Mouse (Mus musculus) midbrain, embryonic 14.5 days (tissue): ENCODE data around the gene Klhdc8a. TPM values are rescaled to one million over a fixed set of nuclear protein-coding genes. Genes with fewer than 3 reads are reported as not detected.

Experiments used
- ATAC-seq: fragments of 200-750 bp; cut with Nextera tagmentation; 2 replicates; pipeline ENCODE4 v1.8.0; 2017; ENCODE audit warnings: moderate number of reproducible peaks, moderate library complexity; ENCODE audit not compliant: low FRiP score, low TSS enrichment
- DNase-seq: peaks from one replicate; pipeline ENCODE4 v3.0.0-alpha.2; 2015
- H3K27ac ChIP-seq: fragments of 300-500 bp; sonication (generic); replicated peaks from 2 replicates; pipeline ENCODE4 v1.5.1; 2014; ENCODE audit warnings: mild to moderate bottlenecking, low read depth, low read length, moderate library complexity
- H3K27me3 ChIP-seq: fragments of 300-500 bp; sonication (generic); 2 replicates; pipeline ENCODE4 v1.6.1; 2014; ENCODE audit warnings: low read length, control low read depth, mixed read lengths; ENCODE audit not compliant: control insufficient read depth, insufficient read depth
- H3K36me3 ChIP-seq: fragments of 300-500 bp; sonication (generic); 2 replicates; pipeline ENCODE4 v1.6.1; 2014; ENCODE audit warnings: low read length, control low read depth; ENCODE audit not compliant: control insufficient read depth, insufficient read depth
- H3K4me1 ChIP-seq: fragments of 300-500 bp; sonication (generic); 2 replicates; pipeline ENCODE4 v1.6.1; 2014; ENCODE audit warnings: mild to moderate bottlenecking, antibody characterized with exemption, low read length, control low read depth; ENCODE audit not compliant: control insufficient read depth, insufficient read depth
- H3K4me2 ChIP-seq: fragments of 300-500 bp; sonication (generic); 2 replicates; pipeline ENCODE4 v1.6.1; 2014; ENCODE audit warnings: mild to moderate bottlenecking, low read length, moderate library complexity
- H3K4me3 ChIP-seq: fragments of 300-500 bp; sonication (generic); replicated peaks from 2 replicates; pipeline ENCODE4 v1.5.1; 2014; ENCODE audit warnings: low read depth, low read length
- H3K9ac ChIP-seq: fragments of 300-500 bp; sonication (generic); replicated peaks from 2 replicates; pipeline ENCODE4 v1.6.1; 2014; ENCODE audit warnings: mild to moderate bottlenecking, low read length, moderate library complexity
- H3K9me3 ChIP-seq: fragments of 300-500 bp; sonication (generic); 2 replicates; pipeline ENCODE4 v1.6.1; 2016; ENCODE audit warnings: low read length, control low read depth, mixed read lengths; ENCODE audit not compliant: control insufficient read depth
- WGBS: fragments of 180-500 bp; shearing (Covaris S2); extraction: QIAGEN DNeasy Blood & Tissue Kit; methylation state at CpG from one replicate; pipeline ENCODE4 v1.1.7; 2014; 5-methylcytosine and 5-hydroxymethylcytosine counted together
- polyA plus RNA-seq: library from polyadenylated mRNA; unstranded; fragments of >200 nt; fragmentation: Nextera tagmentation; extraction: Ambion mirVana; gene quantifications from 2 replicates; pipeline ENCODE4 v1.2.1, GENCODE M21; 2014

The Klhdc8a gene
- polyA plus RNA-seq, 1 experiment from 2014 or later = 10.1 TPM

DNA sequence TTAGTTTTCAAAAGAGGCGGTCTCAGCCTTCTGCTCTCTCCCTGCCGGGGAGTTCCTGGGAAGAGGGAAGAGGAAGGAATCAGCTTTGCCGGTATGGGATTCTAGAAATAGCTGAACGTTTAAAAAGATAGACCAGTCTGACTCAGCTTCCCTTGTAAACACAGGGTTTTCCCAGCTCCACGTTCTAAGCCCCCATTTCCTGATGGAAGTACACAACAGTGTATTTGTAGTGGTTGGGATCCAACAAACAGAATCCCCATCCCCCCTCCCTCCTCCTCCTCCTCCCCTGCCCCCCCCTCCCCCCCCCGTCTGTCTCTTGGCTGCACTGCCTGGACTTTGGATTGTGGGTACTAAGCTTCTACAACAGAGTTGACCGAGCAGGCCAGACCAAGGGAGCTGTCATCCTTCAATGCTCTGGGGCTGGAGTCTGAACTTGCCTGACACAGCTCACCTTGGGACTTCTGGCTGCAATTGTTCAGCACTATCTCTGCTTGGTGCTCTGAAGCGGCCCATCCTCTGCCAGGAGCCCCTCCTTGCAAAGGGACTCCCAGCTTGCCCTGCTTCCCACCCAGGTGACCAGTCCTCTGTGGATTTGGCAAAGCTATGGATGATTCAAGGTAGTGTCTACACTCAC is 39.7 kb downstream of the Klhdc8a start:
- WGBS = 41% methylated on average over 8 of the region's 8 CpGs
- Histone ChIP-seq H3K4me2 (no peak overlapping the region), H3K9ac (no peak overlapping the region)

DNA sequence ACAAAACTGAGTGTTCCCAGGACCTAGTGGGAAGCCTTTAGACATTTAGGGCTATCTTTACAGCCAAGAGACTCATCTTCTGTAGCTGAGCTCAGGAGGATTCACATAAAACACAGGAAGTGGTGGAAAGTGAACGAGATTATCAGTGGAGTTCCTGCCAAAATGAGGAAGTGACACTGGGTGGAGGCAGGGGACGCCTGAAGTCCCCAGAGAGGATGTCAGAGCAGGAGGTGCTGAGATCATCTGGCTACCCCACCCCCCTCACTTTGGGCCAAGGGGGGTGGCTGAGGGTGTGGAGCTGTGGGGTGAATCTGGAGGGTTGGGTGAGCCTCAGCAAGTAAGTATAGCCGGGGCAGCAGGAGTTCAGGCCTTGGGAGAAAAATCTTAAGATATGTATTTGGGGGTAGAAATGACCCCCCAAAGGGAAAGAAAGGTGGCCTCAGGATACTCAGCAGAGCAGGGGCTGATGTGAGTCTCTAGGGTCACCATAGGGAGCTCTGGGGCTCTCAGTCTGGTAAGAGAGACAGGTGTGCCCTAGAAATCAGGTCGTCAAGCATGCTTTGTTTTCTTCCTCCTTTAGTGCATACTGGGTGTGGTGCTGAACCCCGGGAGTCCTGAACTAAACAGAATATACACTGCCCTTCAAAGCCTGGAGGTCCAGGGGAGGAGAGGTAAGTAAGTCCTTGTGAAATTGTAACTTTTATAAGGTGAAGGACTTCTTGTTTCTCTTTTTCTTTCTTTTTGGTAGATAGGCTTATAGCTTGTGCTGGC is 43.5 kb downstream of the Klhdc8a start:
- no peaks in the 10 kb centered on the region for H3K9me3 ChIP-seq
- no peak overlapping the region for H3K4me3 ChIP-seq
- no peaks in the 10 kb centered on the region for H3K27me3 ChIP-seq
- no peak for ATAC-seq
- no peaks in the 10 kb centered on the region for H3K36me3 ChIP-seq
- peaks cover 9% of the 10 kb centered on the region; the same call in 1 of the 2 replicates for H3K4me1 ChIP-seq
- no peak for DNase-seq
- no peak overlapping the region for H3K9ac ChIP-seq
- H3K4me2 ChIP-seq = no peak overlapping the region
- 79% methylated on average over 5 of the region's 5 CpGs for WGBS
- no peak overlapping the region for H3K27ac ChIP-seq

More for the DNA sequence above, 39.7 kb downstream of the Klhdc8a start:
- DNase-seq (no peak), ATAC-seq (no peak)
- H3K4me1 ChIP-seq = peaks cover 37% of the 10 kb centered on the region
- H3K27me3 ChIP-seq = no peaks in the 10 kb centered on the region
- H3K36me3 ChIP-seq = no peaks in the 10 kb centered on the region; the same call in 1 of the 2 replicates
- H3K9me3 ChIP-seq = no peaks in the 10 kb centered on the region
- no peak overlapping the region for H3K4me3 ChIP-seq
- no peak overlapping the region for H3K27ac ChIP-seq

- Histone ChIP-seq H3K9ac (no peak overlapping the region), H3K4me2 (no peak overlapping the region), H3K9me3 (no peaks in the 10 kb centered on the region), H3K27ac (no peak overlapping the region), H3K27me3 (no peaks in the 10 kb centered on the region), H3K4me3 (no peak overlapping the region), H3K36me3 (no peaks in the 10 kb centered on the region), H3K4me1 (peaks cover 4% of the 10 kb centered on the region; the same call in 1 of the 2 replicates)
- 67% methylated on average over 3 of the region's 3 CpGs for WGBS
- ATAC-seq (no peak), DNase-seq (no peak)
Measured at GRCm38 (mm10) chr1:132342518-132342917, 44.1 kb downstream of the Klhdc8a start.

- 95% methylated on average over 2 of the region's 2 CpGs for WGBS
- no peak overlapping the region for H3K9ac ChIP-seq
- no peaks in the 10 kb centered on the region for H3K36me3 ChIP-seq
- ATAC-seq (no peak), DNase-seq (no peak)
- no peaks in the 10 kb centered on the region for H3K4me1 ChIP-seq
- no peak overlapping the region for H3K27ac ChIP-seq
- no peaks in the 10 kb centered on the region for H3K27me3 ChIP-seq
- no peak overlapping the region for H3K4me3 ChIP-seq
- no peak overlapping the region for H3K4me2 ChIP-seq
- H3K9me3 ChIP-seq = no peaks in the 10 kb centered on the region
Measured at GRCm38 (mm10) chr1:132343191-132343590, 44.8 kb downstream of the Klhdc8a start.

DNA sequence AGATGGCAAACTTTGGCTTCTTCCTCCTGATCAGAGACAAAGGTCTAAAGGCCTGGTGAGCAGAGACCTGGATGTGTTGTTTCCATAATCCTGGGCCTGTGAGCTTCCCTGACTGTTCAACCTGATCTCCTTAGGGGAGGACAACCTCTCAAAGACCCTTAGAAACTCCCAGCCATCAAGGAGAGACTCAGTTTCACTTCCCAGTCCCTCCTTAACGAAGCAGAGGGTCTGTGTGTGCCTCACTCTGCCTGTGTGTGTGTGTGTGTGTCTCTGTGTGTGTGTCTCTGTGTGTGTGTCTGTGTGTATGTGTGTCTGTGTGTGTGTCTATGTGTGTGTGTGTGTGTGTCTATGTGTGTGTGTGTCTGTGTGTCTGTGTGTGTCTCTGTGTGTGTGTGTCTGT is 45.2 kb downstream of the Klhdc8a start:
- WGBS = 80% methylated on average over 1 of the region's 1 CpGs

DNA sequence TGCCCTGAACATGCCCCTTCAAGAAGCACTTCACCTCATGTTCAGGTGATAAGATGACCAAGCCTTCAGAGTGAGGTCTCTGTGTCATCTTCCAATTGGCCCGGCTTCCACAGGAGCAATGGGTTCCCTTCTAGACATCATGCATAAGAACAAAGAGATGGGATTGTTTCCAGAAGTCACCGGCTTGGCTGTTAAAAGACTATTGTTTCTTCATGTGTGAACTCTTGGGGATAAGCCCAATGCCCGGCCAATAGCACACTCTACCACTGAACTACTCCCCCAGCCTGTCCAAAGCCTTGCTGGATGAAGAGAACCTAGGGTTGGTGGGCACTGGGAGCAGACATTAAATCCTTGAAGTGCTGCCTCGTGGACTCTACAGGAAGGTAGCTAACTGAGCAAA is 47.1 kb downstream of the Klhdc8a start:
- DNase-seq (no peak), ATAC-seq (no peak)
- Histone ChIP-seq H3K27me3 (no peaks in the 10 kb centered on the region), H3K9ac (no peak overlapping the region), H3K4me1 (no peaks in the 10 kb centered on the region), H3K27ac (no peak overlapping the region), H3K4me2 (no peak overlapping the region), H3K9me3 (no peaks in the 10 kb centered on the region), H3K4me3 (no peak overlapping the region), H3K36me3 (no peaks in the 10 kb centered on the region)
- WGBS = 81% methylated on average over 4 of the region's 4 CpGs

More for the DNA sequence above, 45.2 kb downstream of the Klhdc8a start:
- H3K9ac ChIP-seq = no peak overlapping the region
- no peak overlapping the region for H3K27ac ChIP-seq
- no peaks in the 10 kb centered on the region for H3K27me3 ChIP-seq
- no peaks in the 10 kb centered on the region for H3K36me3 ChIP-seq
- ATAC-seq (no peak), DNase-seq (no peak)
- no peaks in the 10 kb centered on the region for H3K9me3 ChIP-seq
- H3K4me1 ChIP-seq = no peaks in the 10 kb centered on the region
- H3K4me2 ChIP-seq = no peak overlapping the region
- H3K4me3 ChIP-seq = no peak overlapping the region

- Histone ChIP-seq H3K27me3 (no peaks in the 10 kb centered on the region), H3K27ac (no peak overlapping the region), H3K36me3 (no peaks in the 10 kb centered on the region), H3K9me3 (no peaks in the 10 kb centered on the region), H3K4me2 (no peak overlapping the region), H3K9ac (no peak overlapping the region), H3K4me3 (no peak overlapping the region), H3K4me1 (no peaks in the 10 kb centered on the region)
- no peak for ATAC-seq
- 90% methylated on average over 12 of the region's 12 CpGs for WGBS
- no peak for DNase-seq
Measured at GRCm38 (mm10) chr1:132346134-132346851, 47.9 kb downstream of the Klhdc8a start.

DNA sequence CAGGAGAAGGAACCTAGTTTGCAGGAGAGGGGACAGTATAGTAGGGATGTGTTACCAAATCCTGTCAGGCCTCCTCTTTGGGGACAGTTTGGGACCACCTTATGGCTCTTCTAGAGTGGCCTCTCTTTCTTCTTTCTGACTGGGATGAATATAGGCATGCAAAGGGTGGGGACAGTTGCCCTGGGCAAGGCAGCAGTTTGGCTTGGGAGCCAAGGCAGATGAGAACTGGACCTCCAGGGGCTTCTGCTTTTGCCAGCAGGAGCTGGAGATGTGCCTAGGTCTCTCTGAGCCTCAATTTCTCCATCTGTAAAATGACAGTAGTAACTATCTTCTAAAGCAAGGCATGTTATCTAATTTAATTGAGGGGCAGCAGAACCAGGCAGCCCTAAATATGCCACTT is 48.5 kb downstream of the Klhdc8a start:
- Histone ChIP-seq H3K4me1 (no peaks in the 10 kb centered on the region), H3K36me3 (no peaks in the 10 kb centered on the region), H3K4me3 (no peak overlapping the region), H3K27me3 (no peaks in the 10 kb centered on the region), H3K9ac (no peak overlapping the region), H3K4me2 (no peak overlapping the region), H3K9me3 (no peaks in the 10 kb centered on the region), H3K27ac (no peak overlapping the region)
- no peak for DNase-seq
- ATAC-seq = no peak
